Mouse (Mus musculus): ENCODE measurements around the gene St7.
A peak's percentile ranks its signal among the peaks of the same experiment; 100 is the strongest.

St7 gene

GRCm38 (mm10) chr6:17828382-17828781 lies 135.6 kb downstream of the St7 start:
- DNase-seq, result no peak

GRCm38 (mm10) chr6:17829981-17830380 lies 137.2 kb downstream of the St7 start:
- DNase-seq, result no peak

- DNase-seq, result peak; percentile 55
These were observed 141.8 kb downstream of the St7 start for GRCm38 (mm10) chr6:17834493-17834892.

GRCm38 (mm10) chr6:17835693-17836092 lies 143.0 kb downstream of the St7 start:
- no peak for DNase-seq

- no peak for DNase-seq
These were observed 144.9 kb downstream of the St7 start for GRCm38 (mm10) chr6:17837676-17838075.

- DNase-seq, result no peak
These were observed 147.7 kb downstream of the St7 start for GRCm38 (mm10) chr6:17840431-17840830.

GRCm38 (mm10) chr6:17842759-17843158 lies 150.0 kb downstream of the St7 start:
- no peak for DNase-seq

- no peak for DNase-seq
These were observed 158.6 kb downstream of the St7 start for GRCm38 (mm10) chr6:17851316-17851715.

GRCm38 (mm10) chr6:17853587-17854274 lies 161.0 kb downstream of the St7 start:
- DNase-seq, result no peak

- DNase-seq, result no peak
These were observed 162.9 kb downstream of the St7 start for GRCm38 (mm10) chr6:17855616-17856015.

- peak; percentile 16 for DNase-seq
These were observed 166.8 kb downstream of the St7 start for GRCm38 (mm10) chr6:17859564-17859963.

- peak; percentile 41 for DNase-seq
These were observed 167.7 kb downstream of the St7 start for GRCm38 (mm10) chr6:17860463-17860862.

- peak; percentile 24 for DNase-seq
These were observed 175.1 kb downstream of the St7 start for GRCm38 (mm10) chr6:17867796-17868195.

- no peak for DNase-seq
These were observed 179.2 kb downstream of the St7 start for GRCm38 (mm10) chr6:17871831-17872372.

- no peak for DNase-seq
These were observed 182.9 kb downstream of the St7 start for GRCm38 (mm10) chr6:17875606-17876005.

GRCm38 (mm10) chr6:17876023-17876613 lies 183.4 kb downstream of the St7 start:
- peak; percentile 43 for DNase-seq

- DNase-seq, result no peak
These were observed 184.0 kb downstream of the St7 start for GRCm38 (mm10) chr6:17876670-17877179.

- DNase-seq, result no peak
These were observed 190.2 kb downstream of the St7 start for GRCm38 (mm10) chr6:17882943-17883342.

GRCm38 (mm10) chr6:17887765-17888164 lies 195.0 kb downstream of the St7 start:
- no peak for DNase-seq

- no peak for DNase-seq
These were observed 202.8 kb downstream of the St7 start for GRCm38 (mm10) chr6:17895562-17895961.

- DNase-seq, result no peak
These were observed 205.8 kb downstream of the St7 start for GRCm38 (mm10) chr6:17898539-17898938.

GRCm38 (mm10) chr6:17903355-17903754 lies 210.6 kb downstream of the St7 start:
- DNase-seq, result no peak

GRCm38 (mm10) chr6:17905776-17906175 lies 213.0 kb downstream of the St7 start:
- no peak for DNase-seq

- DNase-seq, result no peak
These were observed 213.6 kb downstream of the St7 start for GRCm38 (mm10) chr6:17906289-17906688.

Data from layer of hippocampus, adult 9-11 months (tissue).